Mouse (Mus musculus) midbrain, embryonic 13.5 days (tissue): ENCODE data around the gene Atp2c1. TPM values are rescaled to one million over a fixed set of nuclear protein-coding genes. Genes with fewer than 3 reads are reported as not detected.

Experiments
- ATAC-seq: fragments of 200-750 bp; cut with Nextera tagmentation; 2 replicates; pipeline ENCODE4 v1.8.0; 2017; ENCODE audit warnings: mild to moderate bottlenecking, moderate TSS enrichment, moderate library complexity
- H3K27ac ChIP-seq: fragments of 300-500 bp; sonication (generic); 2 replicates; pipeline ENCODE4 v1.5.1; 2015; ENCODE audit warnings: inconsistent platforms, mild to moderate bottlenecking, moderate library complexity
- H3K27me3 ChIP-seq: fragments of 300-500 bp; sonication (generic); 2 replicates; pipeline ENCODE4 v1.6.1; 2015; ENCODE audit warnings: mild to moderate bottlenecking, inconsistent platforms
- H3K36me3 ChIP-seq: fragments of 300-500 bp; sonication (generic); 2 replicates; pipeline ENCODE4 v1.6.1; 2015; ENCODE audit warnings: mild to moderate bottlenecking, inconsistent platforms
- H3K4me1 ChIP-seq: fragments of 300-500 bp; sonication (generic); replicated peaks from 2 replicates; pipeline ENCODE4 v1.6.1; 2015; ENCODE audit warnings: inconsistent platforms
- H3K4me2 ChIP-seq: fragments of 300-500 bp; sonication (generic); replicated peaks from 2 replicates; pipeline ENCODE4 v1.6.1; 2015; ENCODE audit warnings: moderate library complexity, mild to moderate bottlenecking, inconsistent platforms
- H3K4me3 ChIP-seq: fragments of 300-500 bp; sonication (generic); replicated peaks from 2 replicates; pipeline ENCODE4 v1.5.1; 2015; ENCODE audit warnings: mild to moderate bottlenecking, inconsistent platforms
- H3K9ac ChIP-seq: fragments of 300-500 bp; sonication (generic); replicated peaks from 2 replicates; pipeline ENCODE4 v1.6.1; 2015; ENCODE audit warnings: mild to moderate bottlenecking, inconsistent platforms
- H3K9me3 ChIP-seq: fragments of 300-500 bp; sonication (generic); 2 replicates; pipeline ENCODE4 v1.6.1; 2016; ENCODE audit warnings: mild to moderate bottlenecking, inconsistent platforms
- WGBS: fragments of 180-500 bp; shearing (Covaris S2); methylation state at CpG from one replicate; pipeline ENCODE4 v1.1.7; 2015; 5-methylcytosine and 5-hydroxymethylcytosine counted together
- polyA plus RNA-seq: library from polyadenylated mRNA; unstranded; fragments of >200 nt; fragmentation: Nextera tagmentation; extraction: Ambion mirVana; gene quantifications from 2 replicates; pipeline ENCODE4 v1.2.1, GENCODE M21; 2015

Atp2c1 gene
- polyA plus RNA-seq, 1 experiment from 2014 or later, result 89.0 TPM

DNA sequence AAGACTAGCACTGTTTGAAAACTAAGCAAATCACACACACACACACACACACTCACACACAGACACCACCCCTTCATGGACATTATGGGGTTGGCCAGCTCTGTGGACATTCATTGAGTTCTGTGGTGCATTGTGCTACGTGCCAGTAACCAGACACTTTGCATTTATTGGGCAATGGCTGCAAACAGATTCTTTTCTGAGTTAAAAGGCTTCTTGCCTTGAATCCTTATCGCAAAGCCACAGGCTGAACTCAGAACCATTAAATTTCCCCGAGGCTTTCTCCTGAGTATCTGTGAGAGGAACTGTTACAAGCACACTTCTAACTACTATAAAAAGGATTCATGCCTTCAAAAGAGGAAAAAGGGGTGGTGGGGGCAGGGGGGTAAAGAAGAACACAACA lies 5.1 kb downstream of the Atp2c1 start:
- no peaks in the 10 kb centered on the region for H3K27me3 ChIP-seq
- no peak overlapping the region for H3K4me3 ChIP-seq
- WGBS, result 45% methylated on average over 3 of the region's 3 CpGs
- H3K4me1 ChIP-seq, result peaks cover 59% of the 10 kb centered on the region
- H3K36me3 ChIP-seq, result no peaks in the 10 kb centered on the region
- H3K27ac ChIP-seq, result 0 out of 2 replicates have a peak overlapping the region, but pooled peaks have one; percentile 0
- H3K4me2 ChIP-seq, result no peak overlapping the region
- no peak overlapping the region for H3K9ac ChIP-seq
- no peaks in the 10 kb centered on the region for H3K9me3 ChIP-seq
- ATAC-seq, result no peak

DNA sequence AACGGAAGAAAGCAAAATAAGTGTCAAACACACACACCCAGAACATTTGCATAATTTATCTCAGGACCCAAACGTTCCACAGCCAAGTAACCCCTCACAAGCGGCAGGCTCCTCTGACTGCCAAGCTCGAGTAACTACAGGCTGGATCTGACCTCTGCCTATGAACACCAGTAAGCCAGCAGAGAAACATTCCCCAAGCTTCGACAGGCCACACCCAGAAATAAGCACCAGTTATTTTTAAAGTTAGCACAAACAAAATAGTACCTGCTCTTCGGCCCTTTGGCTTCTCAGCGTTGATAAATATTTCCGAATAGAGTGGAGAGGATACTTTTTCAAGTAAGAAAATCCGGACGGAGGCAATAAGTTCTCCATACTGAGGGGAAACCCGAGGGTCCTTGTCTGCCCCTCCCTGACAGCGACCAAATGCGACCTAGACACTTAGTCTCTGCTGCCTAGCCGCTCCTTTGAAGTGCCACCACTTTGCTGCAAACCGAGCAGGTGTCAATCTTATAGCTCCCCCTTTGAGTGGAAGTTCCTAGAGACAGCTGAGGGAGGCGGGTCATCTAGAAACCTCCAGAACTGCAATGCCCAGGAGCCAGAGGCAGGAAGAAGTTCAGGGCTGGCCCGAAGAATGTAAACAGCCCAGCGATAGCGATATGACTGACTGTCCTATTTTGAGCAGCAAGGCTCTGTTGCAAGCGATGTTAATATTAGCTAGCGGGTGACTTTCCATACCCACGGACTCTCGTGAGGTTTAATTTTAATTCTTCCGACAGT lies 6.2 kb downstream of the Atp2c1 start:
- H3K27me3 ChIP-seq, result no peaks in the 10 kb centered on the region
- ATAC-seq, result no peak
- no peaks in the 10 kb centered on the region for H3K36me3 ChIP-seq
- no peak overlapping the region for H3K9ac ChIP-seq
- no peak overlapping the region for H3K4me3 ChIP-seq
- 62% methylated on average over 24 of the region's 24 CpGs for WGBS
- H3K27ac ChIP-seq, result no peak overlapping the region
- no peaks in the 10 kb centered on the region for H3K9me3 ChIP-seq
- peaks cover 59% of the 10 kb centered on the region for H3K4me1 ChIP-seq
- H3K4me2 ChIP-seq, result no peak overlapping the region

DNA sequence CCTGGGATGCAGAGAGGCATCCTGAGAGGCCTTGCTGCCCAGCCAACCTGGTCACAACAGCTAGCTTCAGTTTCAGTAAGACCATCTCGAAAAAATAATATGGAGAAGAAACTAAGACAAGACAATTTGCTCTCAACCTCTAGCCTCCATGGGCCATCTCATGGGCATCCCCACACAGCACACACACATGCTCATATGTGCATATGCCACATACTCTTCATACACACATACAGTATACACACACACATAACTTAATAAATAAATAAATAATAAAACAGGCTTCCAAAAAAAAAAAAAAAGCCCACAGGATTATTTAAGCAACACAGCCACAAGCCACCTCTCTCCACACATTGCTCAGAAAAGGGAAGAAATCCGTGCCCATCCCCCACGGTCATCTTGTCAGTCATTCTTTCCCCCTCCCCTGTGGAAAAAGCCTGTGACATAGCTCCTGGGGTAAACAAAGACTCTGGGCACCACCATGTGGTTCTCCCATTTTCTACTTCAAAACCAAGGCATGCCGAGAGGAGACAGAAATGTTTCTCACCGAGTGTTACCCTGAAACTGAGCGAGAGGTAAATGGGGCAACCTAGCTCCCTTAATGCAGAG lies 7.7 kb downstream of the Atp2c1 start:
- peaks cover 45% of the 10 kb centered on the region for H3K4me1 ChIP-seq
- WGBS, result 38% methylated on average over 6 of the region's 6 CpGs
- no peak overlapping the region for H3K4me2 ChIP-seq
- no peak overlapping the region for H3K27ac ChIP-seq
- ATAC-seq, result peak; percentile 55; the same call in 1 of the 2 replicates
- H3K9ac ChIP-seq, result no peak overlapping the region
- H3K9me3 ChIP-seq, result no peaks in the 10 kb centered on the region
- H3K4me3 ChIP-seq, result no peak overlapping the region
- no peaks in the 10 kb centered on the region for H3K36me3 ChIP-seq
- no peaks in the 10 kb centered on the region for H3K27me3 ChIP-seq

DNA sequence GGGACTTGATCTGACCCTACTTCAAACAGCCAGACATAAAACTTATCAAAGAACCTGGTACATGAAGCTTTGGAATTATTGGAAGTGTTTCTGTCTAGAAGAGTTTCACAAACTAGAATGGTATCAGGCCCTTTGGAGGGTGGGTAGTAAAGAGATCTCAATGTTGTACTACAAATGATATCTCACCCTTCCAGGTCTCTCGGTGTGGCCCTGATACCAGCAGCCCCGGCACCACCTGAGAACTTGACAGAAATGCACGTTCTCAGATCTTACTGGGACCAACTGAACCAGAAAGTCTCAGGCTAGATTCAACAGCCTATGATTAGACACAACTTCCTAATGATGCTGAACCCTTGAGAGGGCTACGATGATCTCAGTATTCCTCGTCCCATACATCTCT lies 23.4 kb downstream of the Atp2c1 start:
- Histone ChIP-seq H3K9ac (no peak overlapping the region), H3K36me3 (no peaks in the 10 kb centered on the region), H3K27me3 (no peaks in the 10 kb centered on the region), H3K4me3 (no peak overlapping the region), H3K4me2 (no peak overlapping the region), H3K27ac (no peak overlapping the region), H3K4me1 (0 out of 2 replicates have a peak, but pooled peaks cover 10% of the 10 kb centered on the region), H3K9me3 (no peaks in the 10 kb centered on the region)
- no peak for ATAC-seq
- WGBS, result 91% methylated on average over 5 of the region's 5 CpGs

DNA sequence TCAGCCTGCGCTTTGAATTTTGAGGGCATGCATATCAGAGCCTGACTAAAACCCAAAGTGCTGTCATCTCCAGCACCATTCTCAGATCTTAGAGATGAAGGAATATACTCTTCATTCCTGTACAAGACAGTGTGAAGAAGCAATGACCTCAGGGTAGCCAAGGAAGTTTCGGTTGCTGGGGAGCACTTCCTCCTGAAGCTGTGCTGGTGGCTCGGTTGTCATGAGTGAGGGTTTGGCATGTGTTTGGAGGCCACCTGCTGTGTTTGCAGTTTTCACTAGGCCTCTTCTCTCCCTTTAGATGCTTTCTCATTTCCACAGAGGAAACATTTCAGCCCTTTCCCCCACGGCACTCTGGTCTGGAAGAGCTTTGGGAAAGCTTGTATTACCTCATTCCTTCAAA lies 24.7 kb downstream of the Atp2c1 start:
- WGBS, result 40% methylated on average over 4 of the region's 4 CpGs
- no peak overlapping the region for H3K4me3 ChIP-seq
- H3K4me1 ChIP-seq, result 0 out of 2 replicates have a peak, but pooled peaks cover 10% of the 10 kb centered on the region
- no peak overlapping the region for H3K27ac ChIP-seq
- H3K9ac ChIP-seq, result no peak overlapping the region
- H3K27me3 ChIP-seq, result no peaks in the 10 kb centered on the region
- H3K9me3 ChIP-seq, result no peaks in the 10 kb centered on the region
- H3K4me2 ChIP-seq, result no peak overlapping the region
- no peaks in the 10 kb centered on the region for H3K36me3 ChIP-seq
- no peak for ATAC-seq

DNA sequence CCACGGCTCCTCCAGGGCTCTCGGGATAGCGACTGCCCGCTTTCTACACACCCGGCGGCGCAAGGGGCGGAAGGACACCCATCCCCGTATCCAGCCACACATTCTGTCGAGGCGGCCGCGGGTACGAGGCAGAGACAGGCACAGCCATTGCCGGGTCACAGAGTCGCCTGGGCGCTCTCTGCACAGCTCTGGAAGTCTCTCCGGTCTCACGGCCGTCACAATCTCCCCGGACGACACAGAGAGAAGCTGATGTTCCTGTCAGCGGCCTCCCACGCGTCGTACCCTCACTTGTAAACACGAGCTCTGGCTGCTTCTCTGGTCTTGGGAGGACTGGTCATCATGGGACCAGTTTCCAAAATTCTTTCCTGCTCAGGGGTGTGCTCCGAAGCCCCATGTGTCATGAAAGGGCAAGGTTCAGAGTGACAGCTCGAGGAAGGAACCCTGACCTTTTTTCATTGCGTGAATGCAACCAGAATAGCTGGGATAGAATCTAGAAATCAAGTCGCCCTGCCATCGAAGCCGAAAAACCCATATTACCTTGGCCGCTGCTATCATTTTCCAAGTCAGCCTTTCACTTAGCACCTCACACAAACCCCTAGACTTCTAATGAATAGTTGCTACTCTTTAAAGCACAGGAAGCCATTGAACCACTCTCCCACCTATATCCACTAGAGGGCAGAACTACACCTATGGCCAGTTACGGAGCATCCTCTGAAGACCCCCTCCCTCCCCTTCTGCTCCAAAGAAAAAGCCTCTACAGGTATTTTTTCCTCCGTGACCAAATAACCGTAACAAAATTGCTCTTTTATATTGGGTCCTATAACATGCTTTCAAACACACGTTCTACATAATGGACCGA lies 31.6 kb downstream of the Atp2c1 start:
- ATAC-seq, result peak; percentile 78
- 1% methylated on average over 39 of the region's 39 CpGs for WGBS
- Histone ChIP-seq H3K9ac (peak overlapping the region; percentile 81), H3K4me1 (peaks cover 33% of the 10 kb centered on the region), H3K27ac (peak overlapping the region; percentile 98), H3K36me3 (no peaks in the 10 kb centered on the region), H3K27me3 (no peaks in the 10 kb centered on the region), H3K4me2 (peak overlapping the region; percentile 97), H3K9me3 (no peaks in the 10 kb centered on the region), H3K4me3 (peak overlapping the region; percentile 86)

DNA sequence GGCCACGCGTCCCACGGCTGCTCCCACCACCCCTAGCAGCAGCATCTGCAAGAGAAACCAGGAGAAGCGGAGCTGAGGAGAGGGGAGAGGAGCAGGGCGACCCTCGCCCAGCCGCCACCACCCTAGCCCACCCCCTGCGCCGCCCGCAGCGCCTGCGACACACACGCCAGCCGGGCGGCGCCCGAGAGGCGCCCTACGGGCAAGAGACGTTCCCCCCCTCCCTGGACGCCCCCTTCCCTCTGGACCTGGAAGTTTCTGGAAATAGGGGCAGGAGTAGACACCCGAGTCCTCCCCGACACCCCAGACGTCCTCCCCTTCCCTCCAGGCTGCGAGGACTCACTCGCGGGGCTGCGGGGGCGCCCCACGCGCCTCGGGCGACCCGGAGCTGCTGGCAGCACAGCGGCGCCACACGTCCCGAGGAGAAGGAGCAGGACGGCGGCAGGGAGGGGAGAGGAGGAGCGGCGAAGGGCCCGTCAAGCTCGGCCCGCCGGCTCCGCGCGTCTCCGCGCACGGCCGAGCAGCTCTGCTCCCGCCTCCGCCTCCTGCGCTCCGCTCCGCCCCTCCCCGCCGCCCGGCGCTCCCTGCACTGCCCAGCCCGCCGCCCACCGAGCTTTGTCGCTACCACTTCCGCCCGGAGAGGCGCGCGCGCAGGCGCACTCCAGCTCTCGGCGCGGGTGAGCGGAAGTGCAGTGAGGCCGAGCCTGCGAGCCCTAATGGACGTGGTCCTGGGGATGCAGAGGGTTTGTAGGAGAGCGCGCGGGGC lies 32.4 kb downstream of the Atp2c1 start:
- H3K4me3 ChIP-seq, result peak overlapping the region; percentile 86
- H3K9me3 ChIP-seq, result no peaks in the 10 kb centered on the region
- ATAC-seq, result peak; percentile 99
- H3K27me3 ChIP-seq, result no peaks in the 10 kb centered on the region
- peak overlapping the region; percentile 81 for H3K9ac ChIP-seq
- H3K4me2 ChIP-seq, result peak overlapping the region; percentile 97
- no peaks in the 10 kb centered on the region for H3K36me3 ChIP-seq
- H3K27ac ChIP-seq, result peak overlapping the region; percentile 98
- WGBS, result under 1% methylated on average over 67 of the region's 83 CpGs
- H3K4me1 ChIP-seq, result peaks cover 38% of the 10 kb centered on the region

DNA sequence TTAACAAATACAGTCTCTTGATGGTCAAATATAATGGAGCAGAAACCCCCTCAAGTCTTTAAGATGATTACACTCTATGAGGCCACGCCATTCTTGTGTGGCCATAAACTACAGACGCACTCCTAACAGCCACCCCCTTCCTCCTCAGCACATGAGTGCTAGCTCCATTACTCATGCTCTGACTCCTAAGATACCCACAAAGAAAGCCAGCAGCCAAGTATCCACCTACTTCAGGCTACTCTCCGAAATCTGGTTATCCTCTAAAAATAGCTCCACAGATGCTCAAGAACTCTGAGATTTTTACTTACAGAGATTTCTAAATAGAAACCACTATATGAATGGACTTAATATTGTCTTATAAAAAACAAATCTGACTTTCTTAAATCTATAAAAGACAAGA lies 34.4 kb downstream of the Atp2c1 start:
- WGBS, result 82% methylated on average over 3 of the region's 3 CpGs
- no peaks in the 10 kb centered on the region for H3K9me3 ChIP-seq
- no peak for ATAC-seq

DNA sequence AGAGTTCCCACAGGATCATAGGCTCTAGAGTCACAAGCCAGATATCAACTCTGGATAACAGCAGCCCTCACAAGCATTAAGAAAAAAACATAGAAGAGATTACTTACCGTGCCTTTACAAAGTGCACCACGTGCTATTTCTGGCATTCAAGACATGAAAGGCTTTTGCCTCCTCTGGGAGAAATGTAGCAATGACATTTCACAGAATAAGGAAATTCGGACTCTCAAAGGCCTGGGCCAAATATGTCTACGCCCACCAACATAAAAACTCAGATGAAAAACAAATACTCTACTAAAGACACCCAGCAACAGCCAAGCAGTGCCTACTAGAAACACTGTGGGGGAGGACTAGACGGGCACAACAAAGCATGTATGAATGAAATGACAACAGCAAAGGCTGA lies 38.8 kb downstream of the Atp2c1 start:
- WGBS, result 83% methylated on average over 5 of the region's 5 CpGs
- no peak overlapping the region for H3K9ac ChIP-seq

More for the DNA sequence above, 34.4 kb downstream of the Atp2c1 start:
- Histone ChIP-seq H3K36me3 (peaks cover 2% of the 10 kb centered on the region), H3K4me2 (peak overlapping the region; percentile 97), H3K4me3 (peak overlapping the region; percentile 86; the same call in 1 of the 2 replicates), H3K27me3 (no peaks in the 10 kb centered on the region), H3K27ac (no peak overlapping the region), H3K4me1 (peaks cover 44% of the 10 kb centered on the region), H3K9ac (no peak overlapping the region)

DNA sequence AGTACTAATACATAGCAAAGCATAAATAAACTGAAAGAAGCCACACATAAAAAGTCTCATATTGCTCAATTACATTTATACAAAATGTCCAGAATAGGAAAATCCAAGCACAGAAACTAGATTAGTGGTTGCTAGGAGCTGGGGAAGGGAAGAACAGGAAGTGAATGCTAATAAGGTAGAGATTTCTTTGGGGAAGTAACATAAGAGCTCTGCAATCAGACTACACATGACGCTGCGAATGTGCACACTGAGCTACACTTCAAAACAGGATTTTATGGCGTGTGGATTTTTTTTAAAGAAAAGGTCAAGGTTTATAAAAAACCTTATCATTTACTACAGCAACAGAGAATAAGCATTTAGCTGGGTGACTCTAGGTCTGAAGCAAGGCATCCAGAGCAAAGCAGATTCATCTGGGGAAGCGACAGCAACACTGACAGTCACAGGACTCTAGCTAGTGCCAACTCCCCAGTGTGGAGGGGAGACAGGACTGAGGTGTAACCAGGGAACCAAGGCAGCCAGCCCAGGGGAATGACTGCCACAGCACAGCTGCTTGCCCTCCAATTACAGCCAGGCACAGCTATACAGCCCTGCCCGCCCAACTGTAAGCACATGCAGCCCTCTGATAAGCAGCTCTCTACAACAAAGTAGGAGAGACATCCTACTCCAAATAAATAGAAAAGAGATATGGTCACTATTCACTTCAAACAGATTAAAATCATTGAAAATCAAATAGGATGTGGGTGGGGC lies 42.6 kb downstream of the Atp2c1 start:
- H3K4me3 ChIP-seq, result no peak overlapping the region
- peak overlapping the region; percentile 19; the same call in 1 of the 2 replicates for H3K4me2 ChIP-seq
- no peak overlapping the region for H3K9ac ChIP-seq
- no peaks in the 10 kb centered on the region for H3K9me3 ChIP-seq
- peaks cover 4% of the 10 kb centered on the region for H3K36me3 ChIP-seq
- H3K27me3 ChIP-seq, result no peaks in the 10 kb centered on the region
- WGBS, result 53% methylated on average over 5 of the region's 5 CpGs
- peaks cover 42% of the 10 kb centered on the region for H3K4me1 ChIP-seq
- ATAC-seq, result peak; percentile 86
- peak overlapping the region; percentile 79 for H3K27ac ChIP-seq

More for the DNA sequence above, 38.8 kb downstream of the Atp2c1 start:
- Histone ChIP-seq H3K27me3 (no peaks in the 10 kb centered on the region), H3K4me3 (no peak overlapping the region), H3K36me3 (peaks cover 4% of the 10 kb centered on the region), H3K9me3 (no peaks in the 10 kb centered on the region), H3K27ac (no peak overlapping the region), H3K4me2 (no peak overlapping the region), H3K4me1 (peaks cover 57% of the 10 kb centered on the region)
- no peak for ATAC-seq

DNA sequence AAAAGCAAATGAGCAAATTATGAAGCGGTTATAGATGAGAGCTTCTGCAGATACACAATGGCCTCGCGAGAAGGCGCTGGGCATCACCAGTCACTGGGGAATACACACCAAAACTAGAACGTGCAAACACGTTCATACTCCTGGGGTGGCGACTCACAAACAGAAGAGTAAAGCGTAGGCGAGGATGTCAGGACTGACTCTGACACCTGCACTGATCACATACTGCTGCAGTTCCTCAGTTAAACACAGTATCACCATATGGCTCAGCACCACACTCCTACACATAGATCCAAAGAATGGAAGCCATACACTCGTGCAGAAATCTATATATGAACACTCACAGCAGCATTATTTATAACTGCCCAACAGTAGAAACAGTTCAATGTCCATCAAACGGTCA lies 43.2 kb downstream of the Atp2c1 start:
- Histone ChIP-seq H3K27ac (peak overlapping the region; percentile 56; the same call in 1 of the 2 replicates), H3K9me3 (no peaks in the 10 kb centered on the region), H3K36me3 (peaks cover 4% of the 10 kb centered on the region), H3K9ac (no peak overlapping the region), H3K4me2 (no peak overlapping the region), H3K4me1 (peaks cover 40% of the 10 kb centered on the region), H3K4me3 (no peak overlapping the region), H3K27me3 (no peaks in the 10 kb centered on the region)
- ATAC-seq, result no peak
- 88% methylated on average over 11 of the region's 11 CpGs for WGBS
